Mouse (Mus musculus) adrenal gland, adult 8-10 months (tissue): ENCODE results near the gene Gpr155. TPM values are rescaled to one million over a fixed set of nuclear protein-coding genes. Genes with fewer than 3 reads are reported as not detected.

Experiments used
- DNase-seq: peaks from one replicate; pipeline ENCODE4 v3.0.0; 2022
- total RNA-seq, 4 experiments: library from RNA; stranded (reverse); gene quantifications; 2 replicates each; pipeline ENCODE4 v1.2.4; 2022

Gpr155 gene
- total RNA-seq, 4 experiments from 2014 or later: 8.5 to 12.8 (median 9.1) TPM

GRCm38 (mm10) chr2:73317426-73317825 is 68.9 kb downstream of the Gpr155 start:
- no peak for DNase-seq

- no peak for DNase-seq
These were observed 72.1 kb downstream of the Gpr155 start for GRCm38 (mm10) chr2:73314311-73314710.

- peak; percentile 24 for DNase-seq
These were observed 73.3 kb downstream of the Gpr155 start for GRCm38 (mm10) chr2:73313117-73313501.

GRCm38 (mm10) chr2:73312152-73313116 is 73.9 kb downstream of the Gpr155 start, which contains the start of the genes Scrn3 and Cir1:
Gene Scrn3, plus strand, starts transcription at chr2:73312601.
Gene Cir1, minus strand, starts transcription at chr2:73312701.
- DNase-seq: peak; percentile 93

- DNase-seq: no peak
These were observed 80.4 kb downstream of the Gpr155 start for GRCm38 (mm10) chr2:73306006-73306405.

- no peak for DNase-seq
These were observed 81.9 kb downstream of the Gpr155 start for GRCm38 (mm10) chr2:73304506-73304905.

GRCm38 (mm10) chr2:73302722-73303121 is 83.7 kb downstream of the Gpr155 start:
- DNase-seq: no peak

GRCm38 (mm10) chr2:73301979-73302378 is 84.4 kb downstream of the Gpr155 start:
- no peak for DNase-seq

GRCm38 (mm10) chr2:73298841-73299240 is 87.5 kb downstream of the Gpr155 start:
- no peak for DNase-seq

GRCm38 (mm10) chr2:73298154-73298553 is 88.2 kb downstream of the Gpr155 start:
- no peak for DNase-seq

- DNase-seq: no peak
These were observed 91.3 kb downstream of the Gpr155 start for GRCm38 (mm10) chr2:73295023-73295422.

Other genes with a start within 250 kb of the Gpr155 start
- 10 to 100 TPM; 53.6 to 59.3 (median 56.3) TPM for gene Ola1, start 167.6 kb downstream of the Gpr155 start, total RNA-seq
- not detected for gene Sp9, start 114.6 kb downstream of the Gpr155 start, total RNA-seq
- 10 to 100 TPM; 23.9 to 33.8 (median 30.1) TPM for gene Scrn3, start 74.0 kb downstream of the Gpr155 start, total RNA-seq
- 10 to 100 TPM; 18.0 to 24.0 (median 20.5) TPM for gene Cir1, start 73.9 kb downstream of the Gpr155 start, total RNA-seq
- gene Wipf1, start 143.2 kb upstream of the Gpr155 start, total RNA-seq: 10 to 100 TPM; 14.3 to 30.5 (median 19.8) TPM
- gene Chrna1, start 193.8 kb upstream of the Gpr155 start, total RNA-seq: under 1 TPM in 3 of 4 experiments, not detected in 1; 0.05 to 0.09 (median 0.06) TPM